Mouse (Mus musculus): ENCODE data around the gene Nav2. TPM values are rescaled to one million over a fixed set of nuclear protein-coding genes. Genes with fewer than 3 reads are reported as not detected.

Gene Nav2
- polyA plus RNA-seq, 1 experiment from 2014 or later, result 12.4 TPM

- H3K4me3 ChIP-seq (replicated peaks), result no peak overlapping the region
- H3K9me3 ChIP-seq, result no peaks in the 10 kb centered on the region
- no peak overlapping the region for H3K4me2 ChIP-seq
- H3K27ac ChIP-seq, result no peak overlapping the region
- H3K4me1 ChIP-seq (replicated peaks), result no peaks in the 10 kb centered on the region
- no peaks in the 10 kb centered on the region for H3K36me3 ChIP-seq
- 67% methylated on average over 6 of the region's 6 CpGs for WGBS
- H3K9ac ChIP-seq (replicated peaks), result no peak overlapping the region
- H3K27me3 ChIP-seq, result no peaks in the 10 kb centered on the region
- ATAC-seq (ENCODE audit: insufficient number of reproducible peaks, insufficient read depth, low FRiP score, low TSS enrichment, low read depth), result no peak
Observed at GRCm38 (mm10) chr7:48910282-48910681, 1.8 kb downstream of the Nav2 start.

- Histone ChIP-seq H3K27ac (no peak overlapping the region), H3K27me3 (no peaks in the 10 kb centered on the region; the same call in 1 of the 2 replicates), H3K9ac (replicated peaks) (no peak overlapping the region), H3K36me3 (no peaks in the 10 kb centered on the region), H3K4me2 (no peak overlapping the region), H3K4me1 (replicated peaks) (no peaks in the 10 kb centered on the region), H3K4me3 (replicated peaks) (no peak overlapping the region), H3K9me3 (no peaks in the 10 kb centered on the region)
- no peak for ATAC-seq (ENCODE audit: insufficient number of reproducible peaks, insufficient read depth, low FRiP score, low TSS enrichment, low read depth)
Observed at GRCm38 (mm10) chr7:48911146-48911545, 2.6 kb downstream of the Nav2 start.

GRCm38 (mm10) chr7:48914630-48915506, 6.4 kb downstream of the Nav2 start:
- Histone ChIP-seq H3K4me1 (replicated peaks) (no peaks in the 10 kb centered on the region; the same call in 1 of the 2 replicates), H3K4me3 (replicated peaks) (no peak overlapping the region), H3K4me2 (no peak overlapping the region), H3K36me3 (no peaks in the 10 kb centered on the region), H3K27me3 (peaks cover 18% of the 10 kb centered on the region), H3K9ac (replicated peaks) (no peak overlapping the region), H3K27ac (no peak overlapping the region), H3K9me3 (no peaks in the 10 kb centered on the region)
- no peak for ATAC-seq (ENCODE audit: insufficient number of reproducible peaks, insufficient read depth, low FRiP score, low TSS enrichment, low read depth)
- 55% methylated on average over 12 of the region's 12 CpGs for WGBS

- no peaks in the 10 kb centered on the region; the same call in 1 of the 2 replicates for H3K4me1 ChIP-seq (replicated peaks)
- no peaks in the 10 kb centered on the region for H3K9me3 ChIP-seq
- H3K36me3 ChIP-seq, result no peaks in the 10 kb centered on the region
- ATAC-seq (ENCODE audit: insufficient number of reproducible peaks, insufficient read depth, low FRiP score, low TSS enrichment, low read depth), result no peak
- H3K27ac ChIP-seq, result no peak overlapping the region
- no peak overlapping the region for H3K9ac ChIP-seq (replicated peaks)
- peaks cover 18% of the 10 kb centered on the region for H3K27me3 ChIP-seq
- no peak overlapping the region for H3K4me2 ChIP-seq
- no peak overlapping the region for H3K4me3 ChIP-seq (replicated peaks)
- WGBS, result 35% methylated on average over 5 of the region's 5 CpGs
Observed at GRCm38 (mm10) chr7:48917463-48917862, 8.9 kb downstream of the Nav2 start.

GRCm38 (mm10) chr7:48917988-48918387, 9.5 kb downstream of the Nav2 start:
- no peak overlapping the region for H3K27ac ChIP-seq
- H3K4me3 ChIP-seq (replicated peaks), result no peak overlapping the region
- no peak overlapping the region for H3K9ac ChIP-seq (replicated peaks)
- peaks cover 18% of the 10 kb centered on the region for H3K27me3 ChIP-seq
- H3K36me3 ChIP-seq, result no peaks in the 10 kb centered on the region
- WGBS, result 30% methylated on average over 5 of the region's 5 CpGs
- no peak overlapping the region for H3K4me2 ChIP-seq
- H3K4me1 ChIP-seq (replicated peaks), result no peaks in the 10 kb centered on the region; the same call in 1 of the 2 replicates
- no peak for ATAC-seq (ENCODE audit: insufficient number of reproducible peaks, insufficient read depth, low FRiP score, low TSS enrichment, low read depth)
- no peaks in the 10 kb centered on the region for H3K9me3 ChIP-seq

- no peaks in the 10 kb centered on the region; the same call in 1 of the 2 replicates for H3K4me1 ChIP-seq (replicated peaks)
- H3K27ac ChIP-seq, result no peak overlapping the region
- H3K4me3 ChIP-seq (replicated peaks), result no peak overlapping the region
- H3K9ac ChIP-seq (replicated peaks), result no peak overlapping the region
- no peaks in the 10 kb centered on the region for H3K9me3 ChIP-seq
- H3K4me2 ChIP-seq, result no peak overlapping the region
- H3K36me3 ChIP-seq, result no peaks in the 10 kb centered on the region
- peaks cover 18% of the 10 kb centered on the region for H3K27me3 ChIP-seq
- WGBS, result 41% methylated on average over 11 of the region's 11 CpGs
- ATAC-seq (ENCODE audit: insufficient number of reproducible peaks, insufficient read depth, low FRiP score, low TSS enrichment, low read depth), result no peak
Observed at GRCm38 (mm10) chr7:48918389-48918788, 9.9 kb downstream of the Nav2 start.

- H3K27me3 ChIP-seq, result peaks cover 5% of the 10 kb centered on the region; the same call in 1 of the 2 replicates
- ATAC-seq (ENCODE audit: insufficient number of reproducible peaks, insufficient read depth, low FRiP score, low TSS enrichment, low read depth), result no peak
- H3K36me3 ChIP-seq, result no peaks in the 10 kb centered on the region
- no peaks in the 10 kb centered on the region for H3K9me3 ChIP-seq
- H3K9ac ChIP-seq (replicated peaks), result no peak overlapping the region
- H3K4me3 ChIP-seq (replicated peaks), result no peak overlapping the region
- 61% methylated on average over 10 of the region's 10 CpGs for WGBS
- H3K4me1 ChIP-seq (replicated peaks), result peaks cover 10% of the 10 kb centered on the region; the same call in 1 of the 2 replicates
- H3K27ac ChIP-seq, result no peak overlapping the region
- H3K4me2 ChIP-seq, result no peak overlapping the region
Observed at GRCm38 (mm10) chr7:48923620-48924019, 15.1 kb downstream of the Nav2 start.

- Histone ChIP-seq H3K9ac (replicated peaks) (no peak overlapping the region), H3K4me2 (no peak overlapping the region), H3K9me3 (no peaks in the 10 kb centered on the region), H3K4me3 (replicated peaks) (no peak overlapping the region), H3K4me1 (replicated peaks) (peaks cover 10% of the 10 kb centered on the region; the same call in 1 of the 2 replicates), H3K36me3 (no peaks in the 10 kb centered on the region), H3K27ac (no peak overlapping the region), H3K27me3 (no peaks in the 10 kb centered on the region; the same call in 1 of the 2 replicates)
- no peak for ATAC-seq (ENCODE audit: insufficient number of reproducible peaks, insufficient read depth, low FRiP score, low TSS enrichment, low read depth)
- 82% methylated on average over 3 of the region's 3 CpGs for WGBS
Observed at GRCm38 (mm10) chr7:48925214-48925613, 16.7 kb downstream of the Nav2 start.

- Histone ChIP-seq H3K9me3 (no peaks in the 10 kb centered on the region), H3K4me1 (replicated peaks) (peaks cover 13% of the 10 kb centered on the region), H3K4me3 (replicated peaks) (no peak overlapping the region), H3K36me3 (no peaks in the 10 kb centered on the region), H3K9ac (replicated peaks) (no peak overlapping the region), H3K27me3 (no peaks in the 10 kb centered on the region; the same call in 1 of the 2 replicates), H3K27ac (no peak overlapping the region), H3K4me2 (no peak overlapping the region)
- ATAC-seq (ENCODE audit: insufficient number of reproducible peaks, insufficient read depth, low FRiP score, low TSS enrichment, low read depth), result no peak
- WGBS, result 16% methylated on average over 3 of the region's 3 CpGs
Observed at GRCm38 (mm10) chr7:48928364-48928763, 19.8 kb downstream of the Nav2 start.

GRCm38 (mm10) chr7:48930399-48930798, 21.9 kb downstream of the Nav2 start:
- Histone ChIP-seq H3K9ac (replicated peaks) (no peak overlapping the region), H3K4me3 (replicated peaks) (no peak overlapping the region), H3K9me3 (no peaks in the 10 kb centered on the region), H3K27ac (no peak overlapping the region), H3K4me2 (no peak overlapping the region), H3K27me3 (no peaks in the 10 kb centered on the region), H3K36me3 (no peaks in the 10 kb centered on the region), H3K4me1 (replicated peaks) (peaks cover 9% of the 10 kb centered on the region)
- WGBS, result 38% methylated on average over 5 of the region's 5 CpGs
- no peak for ATAC-seq (ENCODE audit: insufficient number of reproducible peaks, insufficient read depth, low FRiP score, low TSS enrichment, low read depth)

- H3K4me1 ChIP-seq (replicated peaks), result peaks cover 3% of the 10 kb centered on the region; the same call in 1 of the 2 replicates
- no peak overlapping the region for H3K27ac ChIP-seq
- 87% methylated on average over 2 of the region's 2 CpGs for WGBS
- H3K27me3 ChIP-seq, result no peaks in the 10 kb centered on the region
- no peaks in the 10 kb centered on the region for H3K9me3 ChIP-seq
- no peak for ATAC-seq (ENCODE audit: insufficient number of reproducible peaks, insufficient read depth, low FRiP score, low TSS enrichment, low read depth)
- H3K9ac ChIP-seq (replicated peaks), result no peak overlapping the region
- no peaks in the 10 kb centered on the region for H3K36me3 ChIP-seq
- H3K4me2 ChIP-seq, result no peak overlapping the region
- H3K4me3 ChIP-seq (replicated peaks), result no peak overlapping the region
Observed at GRCm38 (mm10) chr7:48932138-48932537, 23.6 kb downstream of the Nav2 start.

Measured in limb, embryonic 12.5 days (tissue).